Mouse (Mus musculus) thymus, adult 2 months (tissue): Measurements from ENCODE around the gene Trim50. TPM values are rescaled to one million over a fixed set of nuclear protein-coding genes. Genes with fewer than 3 reads are reported as not detected.
"Not testable (repeated sequence)": the region's sequence is repeated elsewhere in the genome, so short reads cannot be mapped to it uniquely, and the experiment has no call there.

Experiments used
- DNase-seq: peaks from one replicate; pipeline ENCODE4 v3.0.0; 2021
- H3K27ac ChIP-seq: fragments of 200-500 bp; 2 replicates; pipeline ENCODE4 v1.5.1; 2012; ENCODE audit warnings: low read length, control low read depth; ENCODE audit not compliant: control insufficient read depth, insufficient read depth
- H3K27me3 ChIP-seq: fragments of 200-500 bp; 2 replicates; pipeline ENCODE4 v1.6.1; 2012; ENCODE audit warnings: mild to moderate bottlenecking, low read length, moderate library complexity, mixed read lengths; ENCODE audit not compliant: control insufficient read depth, insufficient read depth
- H3K36me3 ChIP-seq: fragments of 200-500 bp; 2 replicates; pipeline ENCODE4 v1.6.1; 2012; ENCODE audit warnings: mild to moderate bottlenecking, low read length, moderate library complexity; ENCODE audit not compliant: control insufficient read depth, insufficient read depth
- H3K4me1 ChIP-seq: fragments of 200-500 bp; replicated peaks from 2 replicates; pipeline ENCODE4 v1.6.1; 2012; ENCODE audit warnings: low read length; ENCODE audit not compliant: control insufficient read depth, insufficient read depth
- H3K4me3 ChIP-seq: fragments of 200-500 bp; 2 replicates; pipeline ENCODE4 v1.5.1; 2012; ENCODE audit warnings: mild to moderate bottlenecking, low read length, control low read depth, moderate library complexity; ENCODE audit not compliant: control insufficient read depth, insufficient read depth
- CTCF ChIP-seq: fragments of 200-500 bp; IDR thresholded peaks from 2 replicates; pipeline ENCODE4 v1.5.1; 2012; ENCODE audit warnings: mild to moderate bottlenecking, control low read depth, low read length, moderate library complexity, borderline replicate concordance; ENCODE audit not compliant: control insufficient read depth, poor library complexity, insufficient read depth; ENCODE audit errors: extremely low read depth
- POLR2A ChIP-seq: fragments of 200-500 bp; IDR thresholded peaks from 2 replicates; pipeline ENCODE4 v1.6.1; 2012; ENCODE audit warnings: mild to moderate bottlenecking, low read length, control low read depth, moderate library complexity; ENCODE audit not compliant: control insufficient read depth, poor library complexity, insufficient read depth; ENCODE audit errors: extremely low read depth
- WGBS: fragments of 180-500 bp; shearing (Covaris S2); methylation state at CpG from one replicate; pipeline ENCODE4 v1.1.7; 2018; 5-methylcytosine and 5-hydroxymethylcytosine counted together
- polyA plus RNA-seq: library from polyadenylated mRNA; depleted of rRNA; stranded (reverse); fragments of >200 nt; gene quantifications from 2 replicates; pipeline ENCODE4 v1.2.3, GENCODE M21; 2012

Gene Trim50
- polyA plus RNA-seq, 1 experiment = not detected

DNA sequence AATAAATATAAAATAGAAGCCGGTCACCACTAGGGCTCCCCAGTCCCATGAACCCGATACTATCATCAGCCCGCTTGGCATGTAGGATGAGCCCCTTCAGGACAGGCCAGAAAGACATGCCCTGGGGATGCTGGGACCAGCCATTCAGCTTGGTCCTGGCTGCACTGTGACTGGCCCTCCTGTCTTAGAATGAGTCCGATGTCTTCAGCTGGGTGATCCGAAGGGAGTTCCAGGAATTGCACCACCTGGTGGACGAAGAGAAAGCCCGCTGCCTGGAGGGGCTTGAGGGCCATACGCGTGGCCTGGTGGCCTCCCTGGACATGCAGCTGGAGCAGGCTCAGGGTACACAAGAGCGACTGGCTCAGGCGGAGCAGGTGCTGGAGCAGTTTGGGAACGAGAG is 10.4 kb downstream of the Trim50 start:
- Histone ChIP-seq H3K27me3 (no peaks in the 10 kb centered on the region), H3K4me3 (no peak overlapping the region), H3K36me3 (no peaks in the 10 kb centered on the region), H3K4me1 (no peaks in the 10 kb centered on the region), H3K27ac (no peak overlapping the region)
- TF ChIP-seq CTCF (peak; percentile 53; the same call in 1 of the 2 replicates), POLR2A (no peak)
- no peak for DNase-seq
- WGBS = 40% methylated on average over 12 of the region's 12 CpGs

DNA sequence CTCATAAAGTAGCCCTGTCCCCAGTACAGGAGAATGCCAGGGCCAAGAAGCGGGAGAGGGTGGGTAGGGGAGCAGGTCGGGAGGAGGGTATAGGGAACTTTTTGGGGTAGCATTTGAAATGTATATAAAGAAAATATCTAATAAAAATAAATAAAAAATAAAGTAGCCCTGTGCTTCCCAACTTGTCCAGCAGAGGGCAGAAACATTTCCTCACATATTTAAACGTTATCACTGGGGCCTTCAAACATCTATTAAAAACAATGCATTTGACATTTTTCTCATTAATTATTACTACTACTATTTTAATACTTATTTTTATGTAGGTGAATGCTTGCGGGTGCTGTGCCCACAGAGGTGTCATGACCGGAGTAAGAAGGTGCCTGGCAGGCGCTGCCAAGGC is 14.7 kb downstream of the Trim50 start:
- H3K4me1 ChIP-seq = peaks cover 7% of the 10 kb centered on the region; the same call in 1 of the 2 replicates
- DNase-seq = no peak
- no peak overlapping the region for H3K27ac ChIP-seq
- WGBS = 60% methylated on average over 6 of the region's 6 CpGs
- no peak for TF ChIP-seq CTCF
- no peak for TF ChIP-seq POLR2A
- H3K27me3 ChIP-seq = no peaks in the 10 kb centered on the region
- H3K4me3 ChIP-seq = no peak overlapping the region
- H3K36me3 ChIP-seq = no peaks in the 10 kb centered on the region

DNA sequence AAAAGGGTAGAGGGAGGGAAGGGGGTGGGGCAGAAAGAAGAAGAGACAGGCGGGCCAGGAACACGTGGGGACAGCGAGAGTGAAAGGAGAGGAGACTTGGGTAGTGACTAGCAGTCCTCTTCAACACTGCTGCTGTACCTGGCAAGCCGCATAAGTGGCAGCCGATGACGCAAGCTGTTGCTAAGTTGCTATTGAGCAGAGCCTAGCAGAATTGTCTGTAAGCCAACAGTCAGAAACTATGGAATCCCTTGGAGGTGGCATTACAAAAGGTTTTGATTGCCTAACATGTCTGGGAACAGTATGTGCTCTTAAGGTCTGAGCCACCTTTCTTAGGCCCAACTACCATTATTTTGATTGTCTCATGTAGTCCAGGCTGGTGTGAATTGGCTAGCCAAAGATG is 15.2 kb downstream of the Trim50 start:
- 98% methylated on average over 6 of the region's 6 CpGs for WGBS
- no peaks in the 10 kb centered on the region for H3K27me3 ChIP-seq
- H3K36me3 ChIP-seq = peaks cover 3% of the 10 kb centered on the region; the same call in 1 of the 2 replicates
- TF ChIP-seq POLR2A = no peak
- no peak overlapping the region for H3K4me3 ChIP-seq
- no peak overlapping the region for H3K27ac ChIP-seq
- DNase-seq = no peak
- H3K4me1 ChIP-seq = peaks cover 7% of the 10 kb centered on the region; the same call in 1 of the 2 replicates

DNA sequence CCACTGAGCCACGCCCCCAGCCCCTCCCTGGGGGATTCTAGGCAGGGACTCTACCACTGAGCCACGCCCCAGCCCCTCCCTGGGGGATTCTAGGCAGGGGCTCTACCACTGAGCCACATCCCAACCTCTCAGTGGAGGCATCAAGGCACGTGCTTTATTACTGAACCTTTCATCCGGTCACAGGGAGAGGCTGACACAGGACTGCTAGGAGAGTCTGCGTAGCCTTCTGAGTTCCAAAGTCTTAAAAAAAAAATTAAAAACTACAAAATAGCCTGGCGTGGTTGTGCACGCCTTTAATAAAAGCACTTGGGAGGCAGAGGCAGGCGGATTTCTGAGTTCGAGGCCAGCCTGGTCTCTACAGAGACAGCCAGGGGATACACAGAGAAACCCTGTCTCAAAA is 16.1 kb downstream of the Trim50 start:
- 66% methylated on average over 9 of the region's 9 CpGs for WGBS

DNA sequence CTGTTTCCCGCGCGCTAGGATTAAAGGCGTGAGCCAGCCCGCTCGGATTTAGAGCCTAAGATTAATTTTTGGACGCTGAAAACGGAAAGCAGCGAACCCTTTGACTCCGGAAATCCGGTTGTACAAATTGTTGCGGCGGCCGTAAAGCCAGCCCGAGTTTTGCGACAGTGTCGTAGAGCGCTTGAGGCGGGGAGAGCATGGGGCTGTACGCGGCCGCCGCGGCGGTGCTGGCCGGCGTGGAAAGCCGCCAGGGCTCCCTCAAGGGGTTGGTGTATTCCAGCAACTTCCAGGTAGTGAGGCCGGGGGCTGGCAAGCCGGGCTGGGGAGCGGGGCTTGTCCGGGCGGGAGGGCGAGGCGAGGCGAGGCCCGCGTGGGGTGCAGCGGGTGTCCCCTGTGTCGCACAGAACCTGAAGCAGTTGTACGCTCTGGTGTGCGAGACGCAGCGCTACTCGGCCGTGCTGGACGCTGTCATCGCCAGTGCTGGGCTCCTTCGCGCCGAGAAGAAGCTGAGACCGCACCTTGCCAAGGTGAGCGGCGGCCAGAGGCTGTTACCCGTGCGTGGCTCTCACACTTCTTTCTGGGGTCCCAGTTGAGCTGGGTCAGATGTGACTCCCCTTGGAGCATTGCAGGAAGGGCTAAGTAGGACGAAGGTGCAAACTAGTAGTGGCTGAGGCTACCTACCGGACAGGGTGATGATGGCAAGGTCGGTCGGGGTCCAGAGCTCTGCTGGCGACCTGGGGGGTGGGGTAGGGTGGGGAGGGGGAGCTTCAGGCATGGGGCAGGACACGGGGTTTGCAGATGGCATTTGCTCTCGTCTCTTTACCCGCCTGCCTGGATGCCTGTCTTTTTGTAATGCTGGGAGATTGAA is 16.9 kb downstream of the Trim50 start, which contains the start of gene Nsun5:
Nsun5 (plus strand) TSS at position 167 of the 868 bp plus-strand sequence.
- under 1% methylated on average over 64 of the region's 64 CpGs for WGBS
- DNase-seq = peak; percentile 94

More for the DNA sequence above, 16.1 kb downstream of the Trim50 start:
- H3K4me1 ChIP-seq, H3K27ac ChIP-seq, DNase-seq, H3K27me3 ChIP-seq: not testable (repeated sequence)
- H3K36me3 ChIP-seq = peaks cover 10% of the 10 kb centered on the region
- peak overlapping the region; percentile 66; the same call in 1 of the 2 replicates for H3K4me3 ChIP-seq

DNA sequence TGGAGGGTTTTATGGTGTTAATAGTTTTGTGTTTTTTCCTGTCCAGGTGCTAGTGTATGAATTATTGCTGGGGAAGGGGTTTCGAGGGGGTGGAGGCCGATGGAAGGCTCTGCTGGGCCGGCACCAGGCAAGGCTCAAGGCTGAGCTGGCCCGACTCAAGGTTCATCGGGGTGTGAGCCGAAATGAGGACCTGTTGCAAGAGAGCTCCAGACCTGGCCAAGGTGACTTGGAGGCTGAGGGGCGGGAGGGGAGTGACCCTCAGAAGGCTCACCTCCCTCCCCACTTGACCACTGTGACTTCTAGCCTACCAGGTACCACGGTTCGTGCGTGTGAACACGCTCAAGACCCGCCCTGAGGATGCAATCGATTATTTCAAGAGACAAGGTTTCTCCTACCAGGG is 18.1 kb downstream of the Trim50 start:
- Histone ChIP-seq H3K4me3 (no peak overlapping the region), H3K4me1 (peaks cover 7% of the 10 kb centered on the region; the same call in 1 of the 2 replicates), H3K27ac (no peak overlapping the region), H3K27me3 (no peaks in the 10 kb centered on the region), H3K36me3 (peaks cover 30% of the 10 kb centered on the region)
- no peak for TF ChIP-seq CTCF
- DNase-seq = no peak
- WGBS = 98% methylated on average over 13 of the region's 13 CpGs

More for the DNA sequence above, 16.9 kb downstream of the Trim50 start, which contains the start of gene Nsun5:
- Histone ChIP-seq H3K4me3 (peak within 1 kb of the TSS; percentile 66), H3K27ac (peak within 1 kb of the TSS; percentile 66; the same call in 1 of the 2 replicates), H3K36me3 (peaks cover 19% of the 10 kb centered on the region), H3K4me1 (peaks cover 7% of the 10 kb centered on the region; the same call in 1 of the 2 replicates), H3K27me3 (no peaks in the 10 kb centered on the region)
- TF ChIP-seq POLR2A (peak; percentile 46; the same call in 1 of the 2 replicates), CTCF (0 out of 2 replicates have a peak, but pooled peaks have one; percentile 26)
